Mouse (Mus musculus) CH12.LX (cell line): ENCODE results near the gene Styk1. TPM values are rescaled to one million over a fixed set of nuclear protein-coding genes. Genes with fewer than 3 reads are reported as not detected.

Source experiments
- DNase-seq: peaks from one replicate; pipeline ENCODE4 v3.0.0-alpha.2; 2013; ENCODE audit errors: extremely low read depth
- H3K27ac ChIP-seq: 2 replicates; pipeline ENCODE4 v1.5.1; 2012; ENCODE audit warnings: low read depth, mild to moderate bottlenecking, control low read depth, moderate library complexity; ENCODE audit not compliant: insufficient read depth
- H3K27me3 ChIP-seq: replicated peaks from 2 replicates; pipeline ENCODE3; 2012; ENCODE audit warnings: inconsistent platforms
- H3K36me3 ChIP-seq, 2 experiments: replicated peaks in 1 of 2; 2 replicates each; pipeline versions ENCODE3 to v1.6.1; 2012; ENCODE audit warnings: inconsistent platforms in 1 of 2, low read length in 1 of 2, mild to moderate bottlenecking in 1 of 2, mixed read lengths in 1 of 2, moderate library complexity in 1 of 2; ENCODE audit not compliant: control insufficient read depth in 1 of 2, insufficient read depth in 1 of 2
- H3K4me1 ChIP-seq, 2 experiments: 2 replicates each; pipeline ENCODE4 v1.6.1; 2012; ENCODE audit warnings: inconsistent platforms in 1 of 2, moderate library complexity in 1 of 2; ENCODE audit not compliant: insufficient read depth in 2 of 2, control insufficient read depth in 1 of 2
- H3K4me2 ChIP-seq: 2 replicates; pipeline ENCODE4 v1.6.1; 2012; ENCODE audit warnings: low read depth, mild to moderate bottlenecking, control low read depth; ENCODE audit not compliant: poor library complexity, insufficient read depth, severe bottlenecking
- H3K4me3 ChIP-seq, 3 experiments: fragments of 150-350 bp in 1 of 3; sonication (generic) in 1 of 3; replicated peaks in 1 of 3; 2 replicates each; pipeline versions ENCODE3 to v1.5.1; 2011 to 2012; ENCODE audit warnings: low read depth in 2 of 3, low read length in 2 of 3, mild to moderate bottlenecking in 2 of 3, moderate library complexity in 2 of 3, control low read depth in 1 of 3, improper control_type of control experiment in 1 of 3, inconsistent platforms in 1 of 3, mixed read lengths in 1 of 3; ENCODE audit not compliant: poor library complexity in 1 of 3
- H3K79me2 ChIP-seq: replicated peaks from 2 replicates; pipeline ENCODE4 v1.6.1; 2012; ENCODE audit warnings: mild to moderate bottlenecking, moderate library complexity; ENCODE audit not compliant: control insufficient read depth, poor library complexity, insufficient read depth, severe bottlenecking; ENCODE audit errors: extremely low read depth
- H3K9ac ChIP-seq: 2 replicates; pipeline ENCODE4 v1.6.1; 2012; ENCODE audit warnings: low read depth, mild to moderate bottlenecking, control low read depth, moderate library complexity; ENCODE audit not compliant: insufficient read depth
- H3K9me3 ChIP-seq: replicated peaks from 2 replicates; pipeline ENCODE3; 2012; ENCODE audit warnings: low read length, inconsistent platforms, mixed read lengths
- BHLHE40 ChIP-seq: IDR thresholded peaks from 2 replicates; pipeline ENCODE4 v1.6.1; 2011; ENCODE audit warnings: mild to moderate bottlenecking, low read depth, low read length, improper control_type of control experiment
- CHD2 ChIP-seq: IDR thresholded peaks from 2 replicates; pipeline ENCODE4 v1.6.1; 2011; ENCODE audit warnings: low read length, improper control_type of control experiment
- E2F4 ChIP-seq: IDR thresholded peaks from 2 replicates; pipeline ENCODE4 v1.6.1; 2011; ENCODE audit warnings: low read depth, low read length, improper control_type of control experiment; ENCODE audit not compliant: insufficient replicate concordance
- EP300 ChIP-seq: IDR thresholded peaks from 2 replicates; pipeline ENCODE4 v1.6.1; 2011; ENCODE audit warnings: low read length, improper control_type of control experiment
- GABPA ChIP-seq: IDR thresholded peaks from 2 replicates; pipeline ENCODE4 v1.6.1; 2012; ENCODE audit warnings: low read depth, low read length, improper control_type of control experiment, inconsistent platforms; ENCODE audit not compliant: insufficient replicate concordance
- IRF4 ChIP-seq: IDR thresholded peaks from 2 replicates; pipeline ENCODE4 v1.6.1; 2014; ENCODE audit warnings: low read depth, mild to moderate bottlenecking, inconsistent platforms, low read length, improper control_type of control experiment
- JUN ChIP-seq: IDR thresholded peaks from 2 replicates; pipeline ENCODE4 v1.6.1; 2011; ENCODE audit warnings: low read depth, mild to moderate bottlenecking, low read length, improper control_type of control experiment, moderate library complexity; ENCODE audit not compliant: insufficient read depth
- JUND ChIP-seq: conservative IDR thresholded peaks from 2 replicates; pipeline ENCODE4 v1.6.1; 2011; ENCODE audit warnings: low read depth, low read length, improper control_type of control experiment
- MAZ ChIP-seq: IDR thresholded peaks from 2 replicates; pipeline ENCODE4 v1.6.1; 2012; ENCODE audit warnings: low read depth, mild to moderate bottlenecking, inconsistent platforms, low read length, improper control_type of control experiment, moderate library complexity
- MEF2A ChIP-seq: IDR thresholded peaks from 2 replicates; pipeline ENCODE4 v1.6.1; 2014; ENCODE audit warnings: low read depth, mild to moderate bottlenecking, inconsistent platforms, low read length, improper control_type of control experiment, borderline replicate concordance
- MXI1 ChIP-seq: IDR thresholded peaks from 2 replicates; pipeline ENCODE4 v1.6.1; 2011; ENCODE audit warnings: mild to moderate bottlenecking, low read depth, low read length, improper control_type of control experiment
- MYC ChIP-seq: IDR thresholded peaks from 2 replicates; pipeline ENCODE4 v1.6.1; 2011; ENCODE audit warnings: low read depth, mild to moderate bottlenecking, improper control_type of control experiment, low read length
- NELFE ChIP-seq: IDR thresholded peaks from 2 replicates; pipeline ENCODE4 v1.6.1; 2011; ENCODE audit warnings: low read depth, low read length, improper control_type of control experiment
- NRF1 ChIP-seq: IDR thresholded peaks from 2 replicates; pipeline ENCODE4 v1.6.1; 2014; ENCODE audit warnings: low read depth, mild to moderate bottlenecking, inconsistent platforms, low read length, improper control_type of control experiment, moderate library complexity
- POLR2A ChIP-seq: IDR thresholded peaks from 2 replicates; pipeline ENCODE4 v1.6.1; 2011; ENCODE audit warnings: low read depth, mild to moderate bottlenecking, improper control_type of control experiment, low read length
- POLR2AphosphoS2 ChIP-seq: IDR thresholded peaks from 2 replicates; pipeline ENCODE4 v1.6.1; 2011; ENCODE audit warnings: low read depth, low read length, improper control_type of control experiment
- RCOR1 ChIP-seq: conservative IDR thresholded peaks from 2 replicates; pipeline ENCODE4 v1.6.1; 2012; ENCODE audit warnings: low read depth, mild to moderate bottlenecking, inconsistent platforms, low read length, improper control_type of control experiment
- SIN3A ChIP-seq: IDR thresholded peaks from 2 replicates; pipeline ENCODE4 v1.6.1; 2012; ENCODE audit warnings: low read length, improper control_type of control experiment, inconsistent platforms
- SMC3 ChIP-seq: IDR thresholded peaks from 2 replicates; pipeline ENCODE4 v1.6.1; 2011; ENCODE audit warnings: low read depth, low read length, improper control_type of control experiment
- TBP ChIP-seq: conservative IDR thresholded peaks from 2 replicates; pipeline ENCODE4 v1.6.1; 2011; ENCODE audit warnings: low read depth, low read length, improper control_type of control experiment
- USF1 ChIP-seq: IDR thresholded peaks from 2 replicates; pipeline ENCODE4 v1.6.1; 2014; ENCODE audit warnings: low read depth, mild to moderate bottlenecking, inconsistent platforms, low read length, improper control_type of control experiment
- ZC3H11A ChIP-seq: IDR thresholded peaks from 2 replicates; pipeline ENCODE4 v1.6.1; 2012; ENCODE audit warnings: low read depth, mild to moderate bottlenecking, inconsistent platforms, low read length, improper control_type of control experiment
- ZNF384 ChIP-seq: IDR thresholded peaks from 2 replicates; pipeline ENCODE4 v1.6.1; 2012; ENCODE audit warnings: low read depth, low read length, improper control_type of control experiment, inconsistent platforms
- dilution Hi-C: fragments of 300-500 bp; cut with MboI; formaldehyde crosslinking; loops from 2 replicates; pipeline ENCODE4 v1.14.3; 2020; ENCODE audit warnings: low sequenced_read_pairs; ENCODE audit not compliant: extremely low pct_unique_long_range_greater_than_20kb, extremely low pct_ligation_motif_present
- in situ Hi-C: fragments of 300-500 bp; cut with MboI; formaldehyde crosslinking; loops from 3 replicates; pipeline ENCODE4 v1.14.3; 2019; ENCODE audit warnings: low sequenced_read_pairs, low pct_ligation_motif_present, low pct_unique_long_range_greater_than_20kb, mixed read lengths
- polyA plus RNA-seq: library from polyadenylated mRNA; unstranded; fragments of >175 nt; gene quantifications from 2 replicates; pipeline ENCODE4 v1.2.1, GENCODE M21; 2012; ENCODE audit warnings: low read depth; ENCODE audit not compliant: insufficient read length
- total RNA-seq, 2 experiments: library from RNA; depleted of rRNA; stranded (reverse); fragments of 300-350 nt in 1 of 2; fragments of >200 nt in 1 of 2; gene quantifications; 2 replicates each; pipeline ENCODE4 v1.2.3; 2012 to 2014

Gene Styk1
- total and polyA plus RNA-seq, 3 experiments, result not detected

DNA sequence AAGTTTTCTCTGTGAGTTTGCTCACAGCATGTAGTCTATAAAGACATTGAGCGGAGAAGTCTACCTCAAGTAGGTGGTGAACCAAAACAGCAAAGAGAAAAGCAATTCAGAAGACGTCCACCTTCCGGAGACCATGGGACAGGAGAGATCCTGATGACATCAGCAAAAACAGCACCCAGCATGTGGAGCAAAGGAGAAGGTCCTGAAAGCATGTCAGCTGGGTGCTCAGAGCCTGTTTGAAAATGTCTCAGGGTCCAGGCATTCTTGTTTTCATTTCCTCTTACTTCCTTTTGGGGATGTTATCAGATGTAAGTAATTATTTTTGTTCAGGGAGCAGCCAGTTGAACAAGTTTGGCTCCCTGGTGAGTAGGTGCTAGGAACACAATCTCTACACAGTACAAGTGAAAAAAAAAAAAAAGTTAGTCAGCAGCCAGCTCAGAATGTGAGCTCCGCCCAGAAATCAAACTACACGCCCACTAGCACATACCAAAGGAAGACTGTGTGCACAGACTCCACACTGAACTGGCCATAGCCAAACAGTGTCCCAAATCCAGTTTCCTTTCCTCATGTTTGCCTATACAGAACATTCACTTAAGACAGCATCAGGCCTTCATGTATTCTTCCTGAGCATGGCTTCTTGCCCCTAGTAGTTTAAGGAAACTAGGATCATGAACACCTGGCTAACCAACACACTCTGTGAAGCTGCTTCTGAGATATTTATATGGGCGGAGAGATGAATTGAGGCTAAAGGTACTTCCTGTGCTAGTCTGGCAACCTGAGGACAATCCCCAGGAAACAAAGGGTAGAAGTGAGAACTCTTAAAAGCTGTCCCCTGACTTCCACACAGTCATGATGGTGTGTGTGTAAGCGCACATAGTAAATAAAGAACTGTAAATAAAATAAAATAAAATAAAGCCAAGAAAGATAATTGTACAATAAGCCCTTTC is 37.0 kb downstream of the Styk1 start:
- in situ Hi-C loops (no loop called here), dilution Hi-C loops (no loop called here)
- no peaks in the 10 kb centered on the region for H3K79me2 ChIP-seq

GRCm38 (mm10) chr6:131308031-131308430 is 45.4 kb downstream of the Styk1 start:
- H3K9me3 ChIP-seq, result no peaks in the 10 kb centered on the region
- DNase-seq, result no peak
- no peak for TF ChIP-seq USF1
- TF ChIP-seq E2F4, result no peak
- no peak for TF ChIP-seq TBP
- no peak for TF ChIP-seq SIN3A
- no peak for TF ChIP-seq MYC
- no peak overlapping the region for H3K27ac ChIP-seq
- in situ Hi-C loops, result no loop called here
- no peak overlapping the region for H3K4me3 ChIP-seq
- H3K36me3 ChIP-seq, result no peaks in the 10 kb centered on the region
- no peak overlapping the region for H3K9ac ChIP-seq
- dilution Hi-C loops, result no loop called here
- H3K27me3 ChIP-seq, result peaks cover 15% of the 10 kb centered on the region
- no peak overlapping the region for H3K4me2 ChIP-seq
- H3K79me2 ChIP-seq, result no peaks in the 10 kb centered on the region
- no peaks in the 10 kb centered on the region for H3K4me1 ChIP-seq

More for the DNA sequence above, 37.0 kb downstream of the Styk1 start:
- no peaks in the 10 kb centered on the region for H3K9me3 ChIP-seq
- peaks cover 48% of the 10 kb centered on the region for H3K27me3 ChIP-seq
- no peaks in the 10 kb centered on the region for H3K4me1 ChIP-seq
- H3K4me3 ChIP-seq, result no peak overlapping the region
- TF ChIP-seq ZNF384 (peak; percentile 30; the same call in 1 of the 2 replicates), ZC3H11A (no peak)
- no peaks in the 10 kb centered on the region for H3K36me3 ChIP-seq
- no peak overlapping the region for H3K4me2 ChIP-seq
- no peak overlapping the region for H3K27ac ChIP-seq
- no peak overlapping the region for H3K9ac ChIP-seq
- no peak for DNase-seq

- no peaks in the 10 kb centered on the region for H3K9me3 ChIP-seq
- no peaks in the 10 kb centered on the region for H3K79me2 ChIP-seq
- TF ChIP-seq GABPA (no peak), MEF2A (no peak), SIN3A (no peak), MYC (no peak), CHD2 (no peak), ZNF384 (no peak), JUN (no peak), SMC3 (no peak), NRF1 (no peak), IRF4 (no peak), RCOR1 (no peak), NELFE (no peak), MXI1 (no peak), JUND (no peak), POLR2A (no peak), POLR2AphosphoS2 (no peak), MAZ (no peak), BHLHE40 (no peak), EP300 (no peak), ZC3H11A (no peak)
- dilution Hi-C loops, result no loop called here
- H3K36me3 ChIP-seq, result no peaks in the 10 kb centered on the region
- H3K27me3 ChIP-seq, result peaks cover 12% of the 10 kb centered on the region
- no peak overlapping the region for H3K27ac ChIP-seq
- no peak overlapping the region for H3K9ac ChIP-seq
- H3K4me2 ChIP-seq, result no peak overlapping the region
- no peak for DNase-seq
- in situ Hi-C loops, result no loop called here
- H3K4me1 ChIP-seq, result no peaks in the 10 kb centered on the region
- no peak overlapping the region for H3K4me3 ChIP-seq
Observed at GRCm38 (mm10) chr6:131304776-131305175, 48.6 kb downstream of the Styk1 start.
